Comparison of ENCODE assay signal across 9 mouse cellular contexts in genomic region chr13:97310186-97310854, GRCm38 (mm10).
A peak's percentile ranks its signal among the peaks of the same experiment; 100 is the strongest.
DNase-seq lines count a peak whose midpoint lies in the region; ATAC-seq lines count a peak whose summit lies in the region.
"Had no signal": no experiment of that assay in that cellular context is flagged by ENCODE, and none has a peak within 500 bp of the region (broad histone marks: within the 10 kb centered on the region; RNA-seq: fewer than 3 reads in every experiment).

No protein-coding gene starts in this region.

- H3K4me2 ChIP-seq in heart, embryonic 12.5 days: no peak overlapping the region
- H3K4me2 ChIP-seq in embryonic facial prominence, embryonic 14.5 days (ENCODE audit: low read depth, low read length): no peak overlapping the region
- H3K4me2 ChIP-seq in intestine, embryonic 14.5 days (ENCODE audit: low read length): no peak overlapping the region

- no peaks in the 10 kb centered on the region for H3K9me3 ChIP-seq in heart, embryonic 12.5 days (replicated peaks)
- no peaks in the 10 kb centered on the region for H3K9me3 ChIP-seq in embryonic facial prominence, embryonic 14.5 days (ENCODE audit: control insufficient read depth, low read length)
- H3K9me3 ChIP-seq in intestine, embryonic 14.5 days (ENCODE audit: control insufficient read depth, low read length): no peaks in the 10 kb centered on the region

- H3K27ac ChIP-seq in heart, embryonic 12.5 days (ENCODE audit: poor library complexity, severe bottlenecking): no peak overlapping the region
- H3K27ac ChIP-seq in embryonic facial prominence, embryonic 14.5 days (replicated peaks; ENCODE audit: low read depth, low read length): no peak overlapping the region; the same call in 1 of the 2 replicates
- H3K27ac ChIP-seq in intestine, embryonic 14.5 days (ENCODE audit: low read depth): 0 out of 2 replicates have a peak overlapping the region, but pooled peaks have one; percentile 30

- H3K4me1 ChIP-seq in heart, embryonic 12.5 days (replicated peaks): peaks cover 35% of the 10 kb centered on the region
- H3K4me1 ChIP-seq in embryonic facial prominence, embryonic 14.5 days (ENCODE audit: control insufficient read depth, insufficient read depth, low read length): peaks cover 12% of the 10 kb centered on the region
- H3K4me1 ChIP-seq in intestine, embryonic 14.5 days (replicated peaks; ENCODE audit: control insufficient read depth, insufficient read depth, low read length): peaks cover 4% of the 10 kb centered on the region; the same call in 1 of the 2 replicates

- H3K36me3 ChIP-seq in heart, embryonic 12.5 days: no peaks in the 10 kb centered on the region
- no peaks in the 10 kb centered on the region for H3K36me3 ChIP-seq in embryonic facial prominence, embryonic 14.5 days (ENCODE audit: control insufficient read depth, insufficient read depth, low read length)
- H3K36me3 ChIP-seq in intestine, embryonic 14.5 days (ENCODE audit: control insufficient read depth, insufficient read depth, low read length): no peaks in the 10 kb centered on the region

- H3K9ac ChIP-seq in heart, embryonic 12.5 days: no peak overlapping the region
- no peak overlapping the region for H3K9ac ChIP-seq in embryonic facial prominence, embryonic 14.5 days (ENCODE audit: low read depth, low read length)
- H3K9ac ChIP-seq in intestine, embryonic 14.5 days (ENCODE audit: low read length): no peak overlapping the region

- no peak for ATAC-seq in heart, embryonic 12.5 days (ENCODE audit: insufficient number of reproducible peaks, low FRiP score)
- ATAC-seq in embryonic facial prominence, embryonic 14.5 days (ENCODE audit: low read depth): peak; percentile 85; the same call in 1 of the 2 replicates
- peak; percentile 74 for ATAC-seq in intestine, embryonic 14.5 days (replicated peaks; ENCODE audit: low FRiP score, low TSS enrichment, low read depth)
- ATAC-seq in frontal cortex, adult (ENCODE audit: low TSS enrichment): no peak
- ATAC-seq in megakaryocyte, adult 5-6 weeks (ENCODE audit: poor library complexity, severe bottlenecking): no peak

- H3K27me3 ChIP-seq in heart, embryonic 12.5 days (replicated peaks): 0 out of 2 replicates have a peak, but pooled peaks cover 1% of the 10 kb centered on the region
- no peaks in the 10 kb centered on the region for H3K27me3 ChIP-seq in embryonic facial prominence, embryonic 14.5 days (replicated peaks; ENCODE audit: control insufficient read depth, insufficient read depth, low read length)
- H3K27me3 ChIP-seq in intestine, embryonic 14.5 days (replicated peaks; ENCODE audit: control insufficient read depth, insufficient read depth, low read length): no peaks in the 10 kb centered on the region

- WGBS in heart, embryonic 12.5 days: 53% methylated on average over 8 of the region's 8 CpGs
- 32% methylated on average over 8 of the region's 8 CpGs for WGBS in embryonic facial prominence, embryonic 14.5 days
- WGBS in intestine, embryonic 14.5 days: 60% methylated on average over 8 of the region's 8 CpGs

- DNase-seq in heart, adult 18-20 months: peak; percentile 70 to 71
- peak; percentile 79 for DNase-seq in embryonic facial prominence, embryonic 14.5 days (ENCODE audit: low spot score)
- DNase-seq in intestine, embryonic 14.5 days (ENCODE audit: low spot score): no peak
- peak; percentile 25 for DNase-seq in lung, postnatal 10 days
- DNase-seq in thymus, postnatal 10 days (ENCODE audit: low spot score in 2 of 2): no peak

- H3K4me3 ChIP-seq in heart, embryonic 12.5 days: no peak overlapping the region
- H3K4me3 ChIP-seq in embryonic facial prominence, embryonic 14.5 days (ENCODE audit: low read depth, low read length): no peak overlapping the region
- H3K4me3 ChIP-seq in intestine, embryonic 14.5 days (ENCODE audit: low read depth, low read length): no peak overlapping the region
- H3K4me3 ChIP-seq: myocyte had no signal

Comparison
In these comparisons a context has a peak if more than half of its experiments do, and no peak if none do; other contexts are left out.
1. DNase-seq: peak in heart, adult 18-20 months (2 of 2), embryonic facial prominence, embryonic 14.5 days (single experiment) and lung, postnatal 10 days (single experiment); none in intestine, embryonic 14.5 days (single experiment) and thymus, postnatal 10 days (0 of 2).
2. ATAC-seq: peak in embryonic facial prominence, embryonic 14.5 days (single experiment) and intestine, embryonic 14.5 days (single experiment); none in heart, embryonic 12.5 days (single experiment), frontal cortex, adult (single experiment) and megakaryocyte, adult 5-6 weeks (single experiment).